Mouse (Mus musculus) kidney, postnatal 0 days (tissue): Measurements from ENCODE around the gene Foxl2. TPM values are rescaled to one million over a fixed set of nuclear protein-coding genes. Genes with fewer than 3 reads are reported as not detected.
A peak's percentile ranks its signal among the peaks of the same experiment; 100 is the strongest.

Experiments
- ATAC-seq: fragments of 200-750 bp; cut with Nextera tagmentation; replicated peaks from 2 replicates; pipeline ENCODE4 v1.8.0; 2017; ENCODE audit warnings: low read depth, moderate number of reproducible peaks, moderate TSS enrichment, moderate library complexity; ENCODE audit not compliant: low FRiP score
- DNase-seq: peaks from one replicate; pipeline ENCODE4 v3.0.0-alpha.2; 2016; ENCODE audit warnings: low spot score
- H3K27ac ChIP-seq: fragments of 300-500 bp; sonication (generic); 2 replicates; pipeline ENCODE4 v1.5.1; 2014; ENCODE audit warnings: mild to moderate bottlenecking
- H3K27me3 ChIP-seq: fragments of 300-500 bp; sonication (generic); 2 replicates; pipeline ENCODE4 v1.6.1; 2014; ENCODE audit warnings: low read length, mixed read lengths; ENCODE audit not compliant: insufficient read depth
- H3K36me3 ChIP-seq: fragments of 300-500 bp; sonication (generic); 2 replicates; pipeline ENCODE4 v1.6.1; 2014; ENCODE audit warnings: low read length, mixed read lengths; ENCODE audit not compliant: insufficient read depth
- H3K4me1 ChIP-seq: fragments of 300-500 bp; sonication (generic); replicated peaks from 2 replicates; pipeline ENCODE4 v1.6.1; 2014; ENCODE audit warnings: antibody characterized with exemption, low read length, mixed read lengths; ENCODE audit not compliant: insufficient read depth
- H3K4me2 ChIP-seq: fragments of 300-500 bp; sonication (generic); 2 replicates; pipeline ENCODE4 v1.6.1; 2014; ENCODE audit warnings: mild to moderate bottlenecking, low read length, moderate library complexity, mixed read lengths
- H3K4me3 ChIP-seq: fragments of 300-500 bp; sonication (generic); replicated peaks from 2 replicates; pipeline ENCODE4 v1.5.1; 2014; ENCODE audit warnings: low read depth, low read length
- H3K9ac ChIP-seq: fragments of 300-500 bp; sonication (generic); 2 replicates; pipeline ENCODE4 v1.6.1; 2014; ENCODE audit warnings: low read depth, low read length
- H3K9me3 ChIP-seq: fragments of 300-500 bp; sonication (generic); replicated peaks from 2 replicates; pipeline ENCODE4 v1.6.1; 2016; ENCODE audit warnings: low read length, inconsistent platforms, mixed read lengths
- CTCF ChIP-seq: IDR thresholded peaks from 2 replicates; pipeline ENCODE4 v1.5.1; 2016; ENCODE audit warnings: antibody characterized with exemption, low read depth, mild to moderate bottlenecking, moderate library complexity
- WGBS: fragments of 180-500 bp; shearing (Covaris S2); extraction: QIAGEN DNeasy Blood & Tissue Kit; methylation state at CpG from one replicate; pipeline ENCODE4 v1.1.7; 2014; 5-methylcytosine and 5-hydroxymethylcytosine counted together
- polyA plus RNA-seq: library from polyadenylated mRNA; unstranded; fragments of >200 nt; fragmentation: Nextera tagmentation; extraction: Ambion mirVana; gene quantifications from 2 replicates; pipeline ENCODE4 v1.2.1, GENCODE M21; 2015

Foxl2 gene
- polyA plus RNA-seq, 1 experiment from 2014 or later, result not detected

GRCm38 (mm10) chr9:98961591-98962477 lies 6.7 kb downstream of the Foxl2 start:
- H3K4me1 ChIP-seq, result peaks cover under 1% of the 10 kb centered on the region; the same call in 1 of the 2 replicates
- H3K9me3 ChIP-seq, result no peaks in the 10 kb centered on the region
- H3K9ac ChIP-seq, result no peak overlapping the region
- ATAC-seq (no peak), DNase-seq (no peak)
- H3K27ac ChIP-seq, result no peak overlapping the region
- TF ChIP-seq CTCF, result no peak
- no peaks in the 10 kb centered on the region for H3K36me3 ChIP-seq
- no peak overlapping the region for H3K4me3 ChIP-seq
- H3K4me2 ChIP-seq, result no peak overlapping the region
- peaks cover 86% of the 10 kb centered on the region for H3K27me3 ChIP-seq
- WGBS, result 7% methylated on average over 22 of the region's 22 CpGs

GRCm38 (mm10) chr9:98962478-98963142 lies 7.5 kb downstream of the Foxl2 start:
- H3K27ac ChIP-seq, result no peak overlapping the region
- ATAC-seq, result no peak
- H3K9ac ChIP-seq, result no peak overlapping the region
- H3K4me3 ChIP-seq, result no peak overlapping the region
- H3K9me3 ChIP-seq, result no peaks in the 10 kb centered on the region
- H3K27me3 ChIP-seq, result peaks cover 86% of the 10 kb centered on the region
- no peak for DNase-seq
- H3K36me3 ChIP-seq, result no peaks in the 10 kb centered on the region
- H3K4me2 ChIP-seq, result no peak overlapping the region
- no peaks in the 10 kb centered on the region for H3K4me1 ChIP-seq
- no peak for TF ChIP-seq CTCF
- WGBS, result 2% methylated on average over 20 of the region's 20 CpGs

- WGBS, result 6% methylated on average over 18 of the region's 18 CpGs
- H3K4me1 ChIP-seq, result no peaks in the 10 kb centered on the region
- peaks cover 79% of the 10 kb centered on the region for H3K27me3 ChIP-seq
- no peak for TF ChIP-seq CTCF
- DNase-seq (no peak), ATAC-seq (no peak)
- no peaks in the 10 kb centered on the region for H3K9me3 ChIP-seq
- H3K36me3 ChIP-seq, result no peaks in the 10 kb centered on the region
- H3K4me2 ChIP-seq, result no peak overlapping the region
- H3K9ac ChIP-seq, result no peak overlapping the region
- H3K4me3 ChIP-seq, result no peak overlapping the region
- no peak overlapping the region for H3K27ac ChIP-seq
Measured at GRCm38 (mm10) chr9:98963661-98964060, 8.6 kb downstream of the Foxl2 start.

GRCm38 (mm10) chr9:98965084-98965483 lies 10.0 kb downstream of the Foxl2 start:
- Histone ChIP-seq H3K4me2 (no peak overlapping the region), H3K27me3 (peaks cover 69% of the 10 kb centered on the region), H3K9ac (no peak overlapping the region), H3K4me3 (no peak overlapping the region), H3K27ac (no peak overlapping the region), H3K36me3 (no peaks in the 10 kb centered on the region), H3K4me1 (no peaks in the 10 kb centered on the region), H3K9me3 (no peaks in the 10 kb centered on the region)
- DNase-seq (no peak), ATAC-seq (no peak)
- peak; percentile 71 for TF ChIP-seq CTCF
- WGBS, result 2% methylated on average over 18 of the region's 18 CpGs

GRCm38 (mm10) chr9:98973101-98973521 lies 18.0 kb downstream of the Foxl2 start:
- WGBS, result under 1% methylated on average over 40 of the region's 40 CpGs
- peak overlapping the region; percentile 53 for H3K4me2 ChIP-seq
- no peak overlapping the region for H3K27ac ChIP-seq
- no peaks in the 10 kb centered on the region for H3K4me1 ChIP-seq
- 0 out of 2 replicates have a peak overlapping the region, but pooled peaks have one; percentile 14 for H3K9ac ChIP-seq
- no peaks in the 10 kb centered on the region for H3K36me3 ChIP-seq
- DNase-seq (no peak), ATAC-seq (no peak)
- H3K4me3 ChIP-seq, result peak overlapping the region; percentile 31
- H3K9me3 ChIP-seq, result no peaks in the 10 kb centered on the region
- peaks cover 67% of the 10 kb centered on the region for H3K27me3 ChIP-seq
- no peak for TF ChIP-seq CTCF

- Histone ChIP-seq H3K4me1 (no peaks in the 10 kb centered on the region), H3K27me3 (peaks cover 67% of the 10 kb centered on the region), H3K36me3 (no peaks in the 10 kb centered on the region), H3K4me2 (peak overlapping the region; percentile 53), H3K9ac (0 out of 2 replicates have a peak overlapping the region, but pooled peaks have one; percentile 14), H3K4me3 (peak overlapping the region; percentile 31; the same call in 1 of the 2 replicates), H3K9me3 (no peaks in the 10 kb centered on the region), H3K27ac (no peak overlapping the region)
- ATAC-seq (no peak), DNase-seq (no peak)
- WGBS, result 5% methylated on average over 7 of the region's 7 CpGs
- TF ChIP-seq CTCF, result no peak
Measured at GRCm38 (mm10) chr9:98973561-98973960, 18.5 kb downstream of the Foxl2 start.
